Mouse (Mus musculus) cerebellum, postnatal 4 days (tissue): Measurements from ENCODE around the gene Gm21488.
"Not testable (repeated sequence)": the region's sequence is repeated elsewhere in the genome, so short reads cannot be mapped to it uniquely, and the experiment has no call there.

Source experiments
- DNase-seq, 2 experiments: peaks; one replicate each; pipeline ENCODE4 v3.0.0; 2022; ENCODE audit warnings: low spot score in 2 of 2, mixed read lengths in 1 of 2

Gm21488 gene

DNA sequence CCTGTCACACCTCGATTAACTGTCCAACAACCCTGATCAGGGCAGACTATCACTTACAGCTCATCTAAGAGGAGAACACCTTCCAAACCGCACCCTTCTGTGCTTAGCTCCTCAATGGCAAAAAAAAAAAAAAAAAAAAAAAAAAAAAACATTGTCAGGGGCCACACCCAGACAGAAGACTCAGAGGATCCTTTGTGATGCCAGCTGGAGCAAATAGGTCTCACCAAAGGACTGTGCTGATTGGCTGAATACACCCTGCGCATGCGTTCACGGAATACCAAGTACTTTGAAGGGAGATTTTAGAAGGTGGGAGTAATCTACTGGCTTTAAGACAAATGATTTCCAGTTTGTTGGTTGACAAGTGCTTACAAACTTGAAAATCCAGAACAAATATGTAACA is at the start of gene Gm21488:
TSS of gene Gm21488 (minus strand) at position 101 of the 400 bp plus-strand sequence.
- DNase-seq: not testable (repeated sequence)
